Mouse (Mus musculus) C2C12 (cell line): ENCODE data around the gene Clasp1.

Experiments used
- CEBPB ChIP-seq: IDR thresholded peaks from one replicate; pipeline ENCODE4 v1.6.1; 2011; ENCODE audit warnings: low read depth, mild to moderate bottlenecking, control low read depth, moderate library complexity
- CTCF ChIP-seq: IDR thresholded peaks from one replicate; pipeline ENCODE4 v1.5.1; 2011; ENCODE audit not compliant: control insufficient read depth, insufficient read depth, insufficient read length
- FOSL1 ChIP-seq: IDR thresholded peaks from one replicate; pipeline ENCODE4 v1.8.0; 2011; ENCODE audit warnings: mild to moderate bottlenecking, low read length; ENCODE audit not compliant: poor library complexity, insufficient read depth, severe bottlenecking
- MAX ChIP-seq: IDR thresholded peaks from one replicate; pipeline ENCODE4 v1.6.1; 2011; ENCODE audit warnings: mild to moderate bottlenecking, control low read depth
- MYOD1 ChIP-seq: IDR thresholded peaks from one replicate; pipeline ENCODE4 v1.6.1; 2011; ENCODE audit warnings: low read depth; ENCODE audit not compliant: control insufficient read depth, insufficient read length
- MYOG ChIP-seq: IDR thresholded peaks from one replicate; pipeline ENCODE4 v1.6.1; 2011; ENCODE audit not compliant: control insufficient read depth, insufficient read length; ENCODE audit errors: extremely low read depth
- USF1 ChIP-seq: IDR thresholded peaks from one replicate; pipeline ENCODE4 v1.6.1; 2011; ENCODE audit warnings: low read depth, mild to moderate bottlenecking, control low read depth, moderate library complexity

GRCm38 (mm10) chr1:118390266-118390660 lies 1.4 kb downstream of the Clasp1 start:
- no peak for TF ChIP-seq CTCF
- no peak for TF ChIP-seq MAX
- no peak for TF ChIP-seq MYOG
- no peak for TF ChIP-seq CEBPB
- TF ChIP-seq USF1: no peak
- no peak for TF ChIP-seq MYOD1
- TF ChIP-seq FOSL1: no peak
